Mouse (Mus musculus): Measurements from ENCODE around the gene Lpp. TPM values are rescaled to one million over a fixed set of nuclear protein-coding genes. Genes with fewer than 3 reads are reported as not detected.

Lpp gene
- polyA plus RNA-seq, 1 experiment from 2014 or later, result 42.6 TPM

DNA sequence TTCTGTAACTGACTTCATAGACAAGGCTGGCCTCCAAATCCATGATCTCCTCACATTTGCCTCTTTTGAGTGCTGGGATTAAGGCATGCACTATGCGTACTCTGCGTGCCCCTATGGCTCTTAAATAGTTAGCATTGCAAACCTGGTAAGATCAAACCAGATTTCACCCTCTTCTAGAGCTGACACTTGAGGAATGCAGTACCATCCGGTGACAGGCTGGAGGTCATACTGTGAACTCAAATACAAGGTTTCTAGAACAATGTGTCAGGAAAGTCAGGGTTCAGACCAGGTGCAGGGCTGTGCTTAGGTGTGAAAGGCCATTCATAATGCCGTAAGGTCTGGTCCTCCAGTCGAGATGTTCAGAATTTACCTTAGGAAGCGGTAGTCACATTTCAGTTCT, 18.0 kb downstream of the Lpp start:
- no peaks in the 10 kb centered on the region for H3K27me3 ChIP-seq (ENCODE audit: control insufficient read depth, insufficient read depth, low read length)
- no peak for ATAC-seq (replicated peaks; ENCODE audit: extremely low read depth, insufficient read depth, low FRiP score)
- no peak overlapping the region for H3K27ac ChIP-seq (ENCODE audit: low read length)

DNA sequence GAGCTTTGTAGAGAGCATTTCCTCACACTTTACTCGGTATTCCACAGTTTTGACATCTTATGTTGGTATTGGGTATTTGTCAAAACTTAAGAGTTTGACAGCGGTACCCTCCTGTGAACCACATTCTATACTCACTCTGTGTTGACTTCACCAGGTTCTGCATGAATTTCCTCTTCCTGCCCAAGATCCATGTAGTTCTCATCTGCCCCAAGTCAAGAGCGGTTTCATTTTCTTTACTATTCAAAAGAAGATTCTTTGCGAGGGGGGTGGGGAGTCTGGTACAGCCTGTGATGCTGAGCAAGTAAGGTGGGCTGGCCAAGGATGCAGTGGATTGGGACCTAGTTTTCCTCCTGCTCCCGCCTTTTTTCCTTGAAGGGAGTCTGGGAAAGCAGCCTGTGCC, 18.9 kb downstream of the Lpp start:
- Histone ChIP-seq H3K4me2 (ENCODE audit: low read depth, low read length) (no peak overlapping the region), H3K9me3 (replicated peaks; ENCODE audit: control insufficient read depth, low read length) (no peaks in the 10 kb centered on the region), H3K27me3 (ENCODE audit: control insufficient read depth, insufficient read depth, low read length) (no peaks in the 10 kb centered on the region), H3K36me3 (ENCODE audit: control insufficient read depth, insufficient read depth) (peaks cover 9% of the 10 kb centered on the region), H3K4me1 (ENCODE audit: control insufficient read depth, insufficient read depth, low read length) (peaks cover 9% of the 10 kb centered on the region), H3K27ac (ENCODE audit: low read length) (peak overlapping the region; percentile 40; the same call in 1 of the 2 replicates), H3K4me3 (ENCODE audit: low read length) (no peak overlapping the region), H3K9ac (ENCODE audit: low read length) (0 out of 2 replicates have a peak overlapping the region, but pooled peaks have one; percentile 12)
- ATAC-seq (replicated peaks; ENCODE audit: extremely low read depth, insufficient read depth, low FRiP score), result no peak
- WGBS, result 90% methylated on average over 5 of the region's 5 CpGs

More for the DNA sequence above, 18.0 kb downstream of the Lpp start:
- H3K4me3 ChIP-seq (ENCODE audit: low read length), result no peak overlapping the region
- H3K36me3 ChIP-seq (ENCODE audit: control insufficient read depth, insufficient read depth), result peaks cover 15% of the 10 kb centered on the region
- no peak overlapping the region for H3K9ac ChIP-seq (ENCODE audit: low read length)
- peaks cover 8% of the 10 kb centered on the region for H3K4me1 ChIP-seq (ENCODE audit: control insufficient read depth, insufficient read depth, low read length)
- H3K9me3 ChIP-seq (replicated peaks; ENCODE audit: control insufficient read depth, low read length), result peaks cover 7% of the 10 kb centered on the region; the same call in 1 of the 2 replicates
- no peak overlapping the region for H3K4me2 ChIP-seq (ENCODE audit: low read depth, low read length)
- WGBS, result 83% methylated on average over 6 of the region's 6 CpGs

DNA sequence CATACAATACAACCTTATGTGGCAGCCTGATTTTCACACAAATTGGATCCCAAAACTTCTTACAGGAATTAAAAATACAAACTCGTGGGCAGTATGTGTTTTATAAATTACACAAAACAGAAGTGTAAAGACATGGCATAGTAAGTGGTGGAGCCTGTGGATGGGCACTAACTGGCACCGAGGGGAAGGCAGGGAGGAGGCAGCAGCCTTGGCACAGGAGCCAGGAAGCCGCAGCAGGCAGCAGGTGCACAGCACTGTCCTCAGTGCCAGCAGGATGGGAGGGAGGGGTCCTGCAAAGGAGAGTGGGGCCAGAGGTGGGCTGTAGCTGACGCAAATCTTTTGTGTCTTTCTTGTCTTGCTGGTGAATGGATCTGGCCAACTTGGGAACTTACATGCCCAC, 19.8 kb downstream of the Lpp start:
- peaks cover 17% of the 10 kb centered on the region for H3K4me1 ChIP-seq (ENCODE audit: control insufficient read depth, insufficient read depth, low read length)
- H3K27ac ChIP-seq (ENCODE audit: low read length), result no peak overlapping the region
- H3K27me3 ChIP-seq (ENCODE audit: control insufficient read depth, insufficient read depth, low read length), result no peaks in the 10 kb centered on the region
- H3K9ac ChIP-seq (ENCODE audit: low read length), result no peak overlapping the region
- no peak overlapping the region for H3K4me2 ChIP-seq (ENCODE audit: low read depth, low read length)
- H3K4me3 ChIP-seq (ENCODE audit: low read length), result no peak overlapping the region
- peaks cover 9% of the 10 kb centered on the region for H3K36me3 ChIP-seq (ENCODE audit: control insufficient read depth, insufficient read depth)
- WGBS, result 83% methylated on average over 4 of the region's 4 CpGs
- no peak for ATAC-seq (replicated peaks; ENCODE audit: extremely low read depth, insufficient read depth, low FRiP score)
- no peaks in the 10 kb centered on the region for H3K9me3 ChIP-seq (replicated peaks; ENCODE audit: control insufficient read depth, low read length)

DNA sequence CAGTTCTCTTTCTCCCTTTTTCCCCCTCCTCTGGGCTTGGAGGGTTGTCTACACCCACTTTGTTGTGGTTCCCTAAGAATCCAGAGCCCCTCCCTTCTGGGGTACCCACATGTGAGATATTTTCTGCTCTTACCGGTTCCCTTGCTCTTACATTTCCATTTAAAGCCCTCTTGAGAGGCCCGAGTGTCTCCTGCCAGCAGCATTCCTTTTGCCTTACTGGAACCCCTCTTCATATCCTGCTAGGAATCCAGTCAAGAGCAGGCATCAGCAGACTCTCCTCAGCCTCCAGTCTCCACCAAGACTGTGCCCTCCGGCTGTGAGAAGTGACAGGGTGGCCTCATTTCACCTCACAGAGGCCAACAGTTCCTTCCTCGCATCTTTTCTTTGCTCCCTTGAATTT, 24.7 kb downstream of the Lpp start:
- WGBS, result 29% methylated on average over 4 of the region's 4 CpGs
- peak overlapping the region; percentile 32 for H3K4me2 ChIP-seq (ENCODE audit: low read depth, low read length)
- peak overlapping the region; percentile 36; the same call in 1 of the 2 replicates for H3K9ac ChIP-seq (ENCODE audit: low read length)
- peak overlapping the region; percentile 93 for H3K27ac ChIP-seq (ENCODE audit: low read length)
- H3K27me3 ChIP-seq (ENCODE audit: control insufficient read depth, insufficient read depth, low read length), result no peaks in the 10 kb centered on the region
- no peaks in the 10 kb centered on the region for H3K9me3 ChIP-seq (replicated peaks; ENCODE audit: control insufficient read depth, low read length)
- peaks cover 31% of the 10 kb centered on the region for H3K4me1 ChIP-seq (ENCODE audit: control insufficient read depth, insufficient read depth, low read length)
- peaks cover 7% of the 10 kb centered on the region for H3K36me3 ChIP-seq (ENCODE audit: control insufficient read depth, insufficient read depth)
- peak; percentile 89 for ATAC-seq (replicated peaks; ENCODE audit: extremely low read depth, insufficient read depth, low FRiP score)
- H3K4me3 ChIP-seq (ENCODE audit: low read length), result no peak overlapping the region

DNA sequence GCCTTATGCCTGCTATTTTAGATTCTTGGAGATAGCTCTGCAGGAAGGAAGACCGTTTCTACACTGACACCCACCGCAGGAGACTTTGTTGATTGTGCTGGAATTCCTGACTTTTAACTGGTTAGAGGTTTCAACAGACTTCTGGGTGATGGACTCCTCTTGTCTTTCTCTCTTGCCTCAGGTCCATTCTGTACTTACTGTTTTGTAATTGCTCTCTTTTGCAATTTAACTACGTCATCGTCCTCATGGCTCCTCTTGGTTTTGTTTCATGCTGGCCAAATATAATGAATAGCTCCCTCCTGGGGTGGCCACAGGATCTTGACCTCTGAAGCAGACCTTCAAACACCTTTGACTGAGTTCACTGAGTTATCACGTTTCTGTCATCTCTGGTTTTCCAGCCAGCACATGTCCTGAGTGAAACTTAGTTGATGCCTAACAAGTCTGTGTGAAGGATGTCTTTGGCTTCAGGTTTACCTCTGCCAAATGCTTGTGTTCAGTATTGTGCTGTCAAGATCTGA, 27.4 kb downstream of the Lpp start:
- WGBS, result 59% methylated on average over 5 of the region's 5 CpGs
- Histone ChIP-seq H3K4me3 (ENCODE audit: low read length) (no peak overlapping the region), H3K27me3 (ENCODE audit: control insufficient read depth, insufficient read depth, low read length) (no peaks in the 10 kb centered on the region), H3K27ac (ENCODE audit: low read length) (no peak overlapping the region), H3K9me3 (replicated peaks; ENCODE audit: control insufficient read depth, low read length) (no peaks in the 10 kb centered on the region), H3K9ac (ENCODE audit: low read length) (no peak overlapping the region), H3K4me1 (ENCODE audit: control insufficient read depth, insufficient read depth, low read length) (peaks cover 53% of the 10 kb centered on the region), H3K4me2 (ENCODE audit: low read depth, low read length) (no peak overlapping the region), H3K36me3 (ENCODE audit: control insufficient read depth, insufficient read depth) (peaks cover 5% of the 10 kb centered on the region; the same call in 1 of the 2 replicates)
- no peak for ATAC-seq (replicated peaks; ENCODE audit: extremely low read depth, insufficient read depth, low FRiP score)

DNA sequence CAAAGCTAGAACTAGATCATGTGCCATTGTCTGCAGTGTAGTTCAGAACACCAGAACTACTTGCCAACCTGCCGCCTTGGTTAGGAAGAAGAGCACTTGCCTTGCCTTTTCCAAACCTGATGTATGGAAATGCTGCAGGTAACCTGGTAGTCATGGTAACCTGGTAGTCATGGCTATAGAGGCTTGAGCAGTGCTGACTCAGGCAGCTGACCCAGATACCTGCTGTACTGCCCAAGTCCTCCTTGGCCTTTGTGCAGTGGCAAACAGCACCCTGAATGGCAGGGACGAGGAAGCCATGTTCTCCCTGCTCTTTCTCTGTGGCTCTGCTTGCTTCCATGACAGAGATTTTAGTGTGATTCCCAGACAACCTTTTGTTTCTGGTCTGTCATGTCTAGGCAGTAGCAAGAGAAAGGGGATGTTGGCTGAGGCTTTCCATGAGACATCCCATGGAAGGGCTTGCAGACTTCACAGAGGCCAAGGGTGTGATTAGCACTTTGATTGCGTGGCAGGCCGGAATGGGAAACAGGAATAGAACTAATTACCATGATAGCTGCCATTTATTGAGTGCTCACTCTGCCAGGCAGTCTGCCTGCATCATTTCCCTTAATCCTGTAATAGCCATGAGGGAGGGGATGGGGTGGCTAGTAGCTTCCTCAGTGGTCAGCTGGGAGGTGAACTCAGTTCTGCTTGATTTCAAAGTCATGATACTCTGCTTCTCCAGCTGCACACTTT, 28.5 kb downstream of the Lpp start:
- H3K4me1 ChIP-seq (ENCODE audit: control insufficient read depth, insufficient read depth, low read length), result peaks cover 64% of the 10 kb centered on the region

DNA sequence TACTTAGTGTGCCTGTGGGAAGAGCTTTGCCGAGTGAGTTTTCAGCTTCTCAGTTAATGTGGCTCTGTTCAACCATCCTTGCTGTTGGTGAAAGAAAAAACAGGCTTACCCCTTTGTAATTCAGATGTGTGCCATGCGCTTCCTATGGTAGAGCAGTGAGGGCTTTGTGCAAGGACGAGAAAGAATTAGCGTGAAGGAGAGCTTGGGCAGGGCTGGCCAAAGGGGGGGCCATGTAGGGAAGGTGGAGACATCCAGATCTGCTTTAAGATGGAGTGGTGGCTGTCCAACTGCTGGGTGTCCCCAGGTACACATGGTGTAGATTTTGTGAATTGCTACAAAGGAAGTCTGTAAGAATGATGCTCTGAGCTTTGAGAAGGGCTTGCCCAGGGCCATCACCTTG, 29.9 kb downstream of the Lpp start:
- peaks cover 63% of the 10 kb centered on the region for H3K4me1 ChIP-seq (ENCODE audit: control insufficient read depth, insufficient read depth, low read length)
- H3K4me3 ChIP-seq (ENCODE audit: low read length), result no peak overlapping the region
- no peak overlapping the region for H3K4me2 ChIP-seq (ENCODE audit: low read depth, low read length)
- peak overlapping the region; percentile 89 for H3K27ac ChIP-seq (ENCODE audit: low read length)
- ATAC-seq (replicated peaks; ENCODE audit: extremely low read depth, insufficient read depth, low FRiP score), result no peak
- H3K9ac ChIP-seq (ENCODE audit: low read length), result peak overlapping the region; percentile 35; the same call in 1 of the 2 replicates
- H3K27me3 ChIP-seq (ENCODE audit: control insufficient read depth, insufficient read depth, low read length), result no peaks in the 10 kb centered on the region
- no peaks in the 10 kb centered on the region for H3K9me3 ChIP-seq (replicated peaks; ENCODE audit: control insufficient read depth, low read length)
- 81% methylated on average over 4 of the region's 4 CpGs for WGBS
- no peaks in the 10 kb centered on the region for H3K36me3 ChIP-seq (ENCODE audit: control insufficient read depth, insufficient read depth)

More for the DNA sequence above, 28.5 kb downstream of the Lpp start:
- H3K27ac ChIP-seq (ENCODE audit: low read length), result no peak overlapping the region; the same call in 1 of the 2 replicates
- no peaks in the 10 kb centered on the region for H3K27me3 ChIP-seq (ENCODE audit: control insufficient read depth, insufficient read depth, low read length)
- no peaks in the 10 kb centered on the region; the same call in 1 of the 2 replicates for H3K36me3 ChIP-seq (ENCODE audit: control insufficient read depth, insufficient read depth)
- H3K4me3 ChIP-seq (ENCODE audit: low read length), result no peak overlapping the region
- no peak overlapping the region for H3K9ac ChIP-seq (ENCODE audit: low read length)
- 81% methylated on average over 4 of the region's 4 CpGs for WGBS
- ATAC-seq (replicated peaks; ENCODE audit: extremely low read depth, insufficient read depth, low FRiP score), result no peak
- no peaks in the 10 kb centered on the region for H3K9me3 ChIP-seq (replicated peaks; ENCODE audit: control insufficient read depth, low read length)
- H3K4me2 ChIP-seq (ENCODE audit: low read depth, low read length), result no peak overlapping the region

DNA sequence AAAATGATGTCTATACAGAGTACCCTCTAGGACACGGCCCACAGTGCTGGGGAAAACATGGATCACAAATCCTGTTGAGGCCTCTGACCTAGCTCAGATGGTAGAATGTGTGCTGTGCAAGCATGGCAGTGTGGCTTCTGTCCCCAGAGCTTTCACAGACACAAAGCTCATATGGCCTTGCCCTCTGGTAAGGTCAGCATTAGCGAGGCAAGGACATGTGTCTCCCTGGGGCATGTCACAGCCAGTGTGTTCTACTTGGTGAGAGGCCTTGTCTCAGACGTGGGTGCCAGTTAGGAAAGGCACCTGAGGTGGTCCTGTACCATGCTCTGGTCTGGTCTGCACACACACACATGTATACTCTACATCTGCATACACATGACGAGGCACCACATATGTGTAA, 30.4 kb downstream of the Lpp start:
- peaks cover 60% of the 10 kb centered on the region for H3K4me1 ChIP-seq (ENCODE audit: control insufficient read depth, insufficient read depth, low read length)
- H3K9me3 ChIP-seq (replicated peaks; ENCODE audit: control insufficient read depth, low read length), result no peaks in the 10 kb centered on the region
- ATAC-seq (replicated peaks; ENCODE audit: extremely low read depth, insufficient read depth, low FRiP score), result 0 out of 2 replicates have a peak, but pooled peaks have one; percentile 14
- no peaks in the 10 kb centered on the region for H3K27me3 ChIP-seq (ENCODE audit: control insufficient read depth, insufficient read depth, low read length)
- peak overlapping the region; percentile 35 for H3K9ac ChIP-seq (ENCODE audit: low read length)
- peak overlapping the region; percentile 89 for H3K27ac ChIP-seq (ENCODE audit: low read length)
- H3K4me3 ChIP-seq (ENCODE audit: low read length), result no peak overlapping the region
- no peaks in the 10 kb centered on the region for H3K36me3 ChIP-seq (ENCODE audit: control insufficient read depth, insufficient read depth)
- 60% methylated on average over 4 of the region's 4 CpGs for WGBS
- no peak overlapping the region for H3K4me2 ChIP-seq (ENCODE audit: low read depth, low read length)

DNA sequence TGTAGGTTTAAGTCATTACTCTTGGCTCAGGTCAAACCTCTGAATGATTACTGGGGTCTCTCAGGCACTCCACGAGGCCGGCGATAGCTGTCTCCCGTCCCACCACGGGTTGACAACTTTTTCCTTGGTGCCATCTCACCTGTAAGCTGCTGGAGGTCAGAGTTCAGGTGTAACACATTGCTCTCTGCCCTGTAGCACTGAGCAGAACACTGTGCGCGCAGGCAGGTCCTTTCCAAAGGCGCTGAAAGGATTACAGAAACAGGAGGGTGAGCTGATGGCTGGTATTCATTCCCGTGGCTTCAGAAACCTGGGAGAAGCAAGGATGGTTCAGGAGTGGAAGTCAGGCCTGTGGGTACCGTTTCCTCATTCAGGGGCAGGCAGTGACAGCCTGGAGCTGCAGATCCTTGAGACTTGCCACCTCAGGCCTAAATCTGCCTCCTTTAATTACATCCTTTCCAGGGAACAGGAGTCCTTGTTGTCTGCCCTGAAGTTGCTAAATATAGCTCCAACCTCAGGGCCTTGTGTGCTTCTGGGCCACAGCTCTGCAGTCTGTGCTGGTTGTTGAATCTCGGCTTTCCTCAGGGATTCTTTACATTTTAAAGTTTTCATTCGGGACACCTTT, 31.2 kb downstream of the Lpp start:
- Histone ChIP-seq H3K27ac (ENCODE audit: low read length) (peak overlapping the region; percentile 89), H3K4me1 (ENCODE audit: control insufficient read depth, insufficient read depth, low read length) (peaks cover 62% of the 10 kb centered on the region), H3K4me2 (ENCODE audit: low read depth, low read length) (no peak overlapping the region), H3K27me3 (ENCODE audit: control insufficient read depth, insufficient read depth, low read length) (no peaks in the 10 kb centered on the region), H3K9me3 (replicated peaks; ENCODE audit: control insufficient read depth, low read length) (no peaks in the 10 kb centered on the region), H3K4me3 (ENCODE audit: low read length) (no peak overlapping the region), H3K36me3 (ENCODE audit: control insufficient read depth, insufficient read depth) (no peaks in the 10 kb centered on the region), H3K9ac (ENCODE audit: low read length) (peak overlapping the region; percentile 35; the same call in 1 of the 2 replicates)
- no peak; the same call in 1 of the 2 replicates for ATAC-seq (replicated peaks; ENCODE audit: extremely low read depth, insufficient read depth, low FRiP score)
- WGBS, result 34% methylated on average over 12 of the region's 12 CpGs
